Comparison of ENCODE assay signal across 13 mouse cellular contexts in the genomic region with DNA sequence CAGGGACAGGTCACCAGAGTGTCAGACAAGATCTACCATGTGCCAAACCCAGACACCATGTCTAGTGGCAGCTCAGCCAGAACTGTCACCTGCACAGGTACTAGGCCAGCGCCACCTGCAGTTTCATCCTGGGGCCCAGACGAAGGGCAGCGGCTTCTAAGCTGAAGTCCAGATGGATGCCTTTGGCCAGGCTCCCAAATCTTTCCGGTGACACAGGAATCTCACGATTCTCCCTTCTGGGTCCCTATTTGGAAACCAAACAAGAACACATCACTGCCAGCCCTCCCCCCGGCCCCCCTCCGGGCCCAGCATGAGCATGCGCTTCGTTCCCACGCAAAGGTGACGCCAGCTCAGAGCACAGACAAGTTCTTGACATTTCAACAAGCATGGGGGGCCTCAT. TPM values are rescaled to one million over a fixed set of nuclear protein-coding genes. Genes with fewer than 3 reads are reported as not detected.
A peak's percentile ranks its signal among the peaks of the same experiment; 100 is the strongest.
DNase-seq lines count a peak whose midpoint lies in the region; ATAC-seq lines count a peak whose summit lies in the region.
"Had no signal": no experiment of that assay in that cellular context is flagged by ENCODE, and none has a peak within 500 bp of the region (broad histone marks: within the 10 kb centered on the region; RNA-seq: fewer than 3 reads in every experiment).

No protein-coding gene starts in this region.

- H3K36me3 ChIP-seq in kidney, embryonic 14.5 days (ENCODE audit: control insufficient read depth, insufficient read depth, low read length): peaks cover 33% of the 10 kb centered on the region

- H3K27ac ChIP-seq in kidney, embryonic 14.5 days (ENCODE audit: low read depth, low read length): no peak overlapping the region
- H3K27ac ChIP-seq: liver, embryonic 15.5 days had no signal

- H3K27me3 ChIP-seq in kidney, embryonic 14.5 days (ENCODE audit: control insufficient read depth, insufficient read depth, low read length): no peaks in the 10 kb centered on the region

- no peaks in the 10 kb centered on the region for H3K9me3 ChIP-seq in kidney, embryonic 14.5 days (ENCODE audit: control insufficient read depth, low read length)
- H3K9me3 ChIP-seq: liver, embryonic 15.5 days had no signal

- WGBS in kidney, embryonic 14.5 days: 84% methylated on average over 11 of the region's 11 CpGs

- DNase-seq in layer of hippocampus, adult 11-12 months (ENCODE audit: low spot score): peak; percentile 64
- DNase-seq in layer of hippocampus, adult 9-10 months (ENCODE audit: low spot score): no peak
- peak; percentile 99 for DNase-seq in cerebellum, adult 9-11 months
- peak; percentile 69 to 74 for DNase-seq in layer of hippocampus, postnatal 10 days (ENCODE audit: low spot score in 2 of 2)
- peak; percentile 72 for DNase-seq in right cerebral cortex, postnatal 14 days
- no peak for DNase-seq in ovary, postnatal 10 days (ENCODE audit: low spot score)
- DNase-seq in thymus, adult 18-20 months: no peak
- DNase-seq: kidney, postnatal 36 days; midbrain, embryonic 14.5 days; thymus, postnatal 4 days had no signal

- H3K4me1 ChIP-seq in kidney, embryonic 14.5 days (ENCODE audit: control insufficient read depth, insufficient read depth, low read length): peaks cover 21% of the 10 kb centered on the region

- no peak for ATAC-seq in kidney, embryonic 14.5 days (ENCODE audit: low FRiP score, low TSS enrichment)
- ATAC-seq: forebrain, embryonic 16.5 days had no signal

- H3K4me3 ChIP-seq in kidney, embryonic 14.5 days (ENCODE audit: low read length): no peak overlapping the region
- H3K4me3 ChIP-seq: liver, embryonic 15.5 days had no signal

- no peak overlapping the region for H3K9ac ChIP-seq in kidney, embryonic 14.5 days (ENCODE audit: low read depth, low read length)
- H3K9ac ChIP-seq: liver, embryonic 15.5 days had no signal

- H3K4me2 ChIP-seq in kidney, embryonic 14.5 days (replicated peaks; ENCODE audit: low read depth, low read length): no peak overlapping the region
- H3K4me2 ChIP-seq: liver, embryonic 15.5 days had no signal

RNA-seq across cellular contexts. Expression of a gene that starts 10.2 kb away (rescaled TPM):
- total RNA-seq in layer of hippocampus, postnatal 10 days (2021): 10 to 100 TPM; 85.8 to 89.8 TPM
- 3.6 and 6.1 TPM in 2 replicates for polyA plus RNA-seq in kidney, embryonic 14.5 days (2014; fragmentation: Nextera tagmentation; extraction: Ambion mirVana)

RNA-seq across cellular contexts. Expression of a gene that starts 30.3 kb away (rescaled TPM):
- total RNA-seq in layer of hippocampus, postnatal 10 days (2021): 10 to 100 TPM; 28.2 to 35.0 TPM
- polyA plus RNA-seq in kidney, embryonic 14.5 days (2014; fragmentation: Nextera tagmentation; extraction: Ambion mirVana): 25.3 and 35.2 TPM in 2 replicates

Comparison
In these comparisons a context has a peak if more than half of its experiments do, and no peak if none do; other contexts are left out.
1. DNase-seq: peak in layer of hippocampus, adult 11-12 months (single experiment), cerebellum, adult 9-11 months (single experiment), layer of hippocampus, postnatal 10 days (2 of 2) and right cerebral cortex, postnatal 14 days (single experiment); none in layer of hippocampus, adult 9-10 months (single experiment), ovary, postnatal 10 days (single experiment) and thymus, adult 18-20 months (0 of 2).